Mouse (Mus musculus): ENCODE measurements around the gene Sumo2.
"Not testable (repeated sequence)": the region's sequence is repeated elsewhere in the genome, so short reads cannot be mapped to it uniquely, and the experiment has no call there.

Gene Sumo2

DNA sequence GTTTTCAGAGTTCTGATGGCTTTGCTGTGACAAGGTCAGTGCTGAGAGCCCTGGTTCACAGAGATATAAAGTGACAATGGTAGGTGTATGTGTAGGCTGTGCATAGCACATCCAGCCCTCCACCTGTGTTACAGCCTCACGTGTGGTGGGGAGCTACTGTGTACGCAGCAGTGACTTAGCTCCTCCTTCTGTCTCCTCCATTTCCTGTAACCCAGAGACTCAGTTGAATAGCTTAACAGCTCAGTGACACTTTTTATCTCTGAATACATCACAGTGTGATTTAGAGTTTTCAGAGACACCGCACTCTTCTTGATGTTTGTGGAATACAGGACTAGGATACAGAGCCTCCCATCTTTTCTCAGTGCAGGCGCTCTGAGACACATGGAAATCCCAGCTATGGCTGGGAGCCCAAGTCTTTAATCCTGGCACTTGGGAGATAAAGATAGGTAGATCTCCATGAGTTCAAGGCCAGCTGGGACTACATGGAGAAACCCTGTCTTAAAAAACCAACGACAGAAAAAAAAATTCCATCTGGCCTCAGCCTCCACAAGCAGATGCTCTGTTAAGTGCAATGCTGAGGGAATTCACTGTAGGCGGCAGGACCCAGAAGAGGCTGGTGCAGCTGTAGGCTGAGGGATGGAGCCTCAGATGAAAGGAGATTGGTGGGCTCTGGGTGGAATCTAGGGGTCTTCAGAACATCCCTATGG lies 54.4 kb downstream of the Sumo2 start:
- DNase-seq: no peak

- no peak for DNase-seq
Observed at GRCm38 (mm10) chr11:115478296-115478938, 57.7 kb downstream of the Sumo2 start.

GRCm38 (mm10) chr11:115477388-115477787 lies 58.7 kb downstream of the Sumo2 start:
- not testable (repeated sequence) for DNase-seq

DNA sequence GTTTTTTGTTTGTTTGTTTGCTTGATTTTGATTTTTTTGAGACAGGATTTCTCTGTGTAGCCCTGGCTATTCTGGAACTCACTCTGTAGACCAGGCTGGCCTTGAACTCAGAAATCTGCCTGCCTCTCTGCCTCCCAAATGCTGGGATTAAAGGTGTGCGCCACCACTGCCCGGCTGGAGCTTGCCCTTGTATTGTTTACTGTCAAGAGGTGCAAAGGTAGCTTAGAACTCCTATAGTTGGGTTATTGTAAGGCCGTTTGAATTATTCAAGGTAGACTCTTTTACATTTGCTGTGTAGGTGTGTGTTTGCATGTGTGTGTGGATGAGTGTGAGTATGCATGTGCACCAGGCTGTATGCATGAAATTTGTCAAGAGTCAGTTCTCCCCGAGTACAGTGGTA lies 59.4 kb downstream of the Sumo2 start:
- DNase-seq: not testable (repeated sequence)

GRCm38 (mm10) chr11:115475758-115476237 lies 60.3 kb downstream of the Sumo2 start:
- no peak for DNase-seq

GRCm38 (mm10) chr11:115475025-115475757 lies 60.9 kb downstream of the Sumo2 start, which contains the start of gene Armc7:
Gene Armc7, plus strand, starts transcription at chr11:115475667.
- DNase-seq: peak; percentile 97

- DNase-seq: peak; percentile 95
Observed at GRCm38 (mm10) chr11:115473626-115474275, 62.3 kb downstream of the Sumo2 start.
